Mouse (Mus musculus): ENCODE measurements around the gene Pabpc1l. TPM values are rescaled to one million over a fixed set of nuclear protein-coding genes. Genes with fewer than 3 reads are reported as not detected.

The Pabpc1l gene
- polyA plus RNA-seq, 1 experiment from 2014 or later, result 2.9 TPM

DNA sequence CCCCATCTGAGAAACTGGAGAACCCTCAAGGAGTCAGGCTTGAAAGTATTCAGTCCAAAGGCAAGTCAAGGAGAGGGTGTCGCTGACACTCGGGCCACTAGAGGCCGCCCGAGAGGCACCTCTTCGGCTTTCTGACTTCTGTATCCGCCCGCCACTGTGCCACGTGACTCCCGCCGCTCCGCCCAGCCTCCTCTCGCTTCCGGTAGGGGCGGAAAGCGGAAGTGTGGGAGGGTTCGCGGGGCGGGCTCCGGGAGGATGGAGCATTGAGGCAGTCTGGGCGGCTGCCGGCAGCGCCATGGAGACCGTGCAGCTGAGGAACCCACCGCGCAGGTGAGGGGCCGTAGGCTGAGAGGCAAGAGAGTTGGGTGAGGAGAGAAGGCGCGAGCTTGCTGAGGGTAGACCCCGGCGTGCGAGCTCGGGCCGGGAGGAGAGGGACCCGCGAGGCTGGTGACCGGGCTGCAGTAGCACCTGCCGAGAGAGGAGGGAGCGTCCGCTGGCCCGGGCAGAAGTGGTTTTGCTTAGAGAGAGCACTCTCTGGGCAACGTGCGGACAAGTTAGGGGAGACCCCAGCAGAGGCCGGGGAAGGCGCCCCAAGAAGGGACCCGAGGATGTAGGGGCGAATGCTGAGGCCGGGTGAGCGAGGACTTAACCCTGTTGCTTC lies 48.8 kb downstream of the Pabpc1l start:
- under 1% methylated on average over 48 of the region's 48 CpGs for WGBS
- H3K4me2 ChIP-seq (replicated peaks), result peak overlapping the region; percentile 85
- H3K9me3 ChIP-seq, result no peaks in the 10 kb centered on the region
- ATAC-seq (replicated peaks), result peak; percentile 86
- peak overlapping the region; percentile 72 for H3K4me3 ChIP-seq
- H3K4me1 ChIP-seq, result peaks cover 31% of the 10 kb centered on the region
- H3K36me3 ChIP-seq, result no peaks in the 10 kb centered on the region
- no peaks in the 10 kb centered on the region for H3K27me3 ChIP-seq
- H3K9ac ChIP-seq (replicated peaks), result peak overlapping the region; percentile 80
- H3K27ac ChIP-seq (replicated peaks), result peak overlapping the region; percentile 59

DNA sequence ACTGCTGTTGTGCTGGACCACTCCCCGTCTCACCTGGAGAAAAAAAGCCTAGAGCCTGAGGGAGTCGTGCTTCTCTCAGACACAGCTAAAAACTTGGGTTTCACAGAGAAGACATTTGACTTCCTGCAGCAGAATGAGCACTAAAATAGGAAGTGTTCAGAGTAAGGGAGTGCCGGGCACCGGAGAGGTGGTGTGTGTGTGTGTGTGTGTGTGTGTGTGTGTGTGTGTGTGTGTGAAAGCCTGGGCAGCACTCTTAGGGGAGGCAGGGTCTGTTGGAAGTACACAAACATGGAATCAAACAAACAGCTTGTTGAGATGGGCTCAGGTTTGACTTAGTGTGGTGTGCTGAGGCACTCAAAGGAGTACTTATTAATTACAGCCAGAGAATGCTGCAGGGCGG lies 49.8 kb downstream of the Pabpc1l start:
- H3K4me1 ChIP-seq, result peaks cover 21% of the 10 kb centered on the region
- H3K9me3 ChIP-seq, result no peaks in the 10 kb centered on the region
- WGBS, result 58% methylated on average over 5 of the region's 5 CpGs
- peak overlapping the region; percentile 80 for H3K9ac ChIP-seq (replicated peaks)
- H3K27ac ChIP-seq (replicated peaks), result no peak overlapping the region
- H3K4me3 ChIP-seq, result peak overlapping the region; percentile 72
- H3K4me2 ChIP-seq (replicated peaks), result peak overlapping the region; percentile 85
- peaks cover 8% of the 10 kb centered on the region for H3K36me3 ChIP-seq
- H3K27me3 ChIP-seq, result no peaks in the 10 kb centered on the region
- ATAC-seq (replicated peaks), result no peak

DNA sequence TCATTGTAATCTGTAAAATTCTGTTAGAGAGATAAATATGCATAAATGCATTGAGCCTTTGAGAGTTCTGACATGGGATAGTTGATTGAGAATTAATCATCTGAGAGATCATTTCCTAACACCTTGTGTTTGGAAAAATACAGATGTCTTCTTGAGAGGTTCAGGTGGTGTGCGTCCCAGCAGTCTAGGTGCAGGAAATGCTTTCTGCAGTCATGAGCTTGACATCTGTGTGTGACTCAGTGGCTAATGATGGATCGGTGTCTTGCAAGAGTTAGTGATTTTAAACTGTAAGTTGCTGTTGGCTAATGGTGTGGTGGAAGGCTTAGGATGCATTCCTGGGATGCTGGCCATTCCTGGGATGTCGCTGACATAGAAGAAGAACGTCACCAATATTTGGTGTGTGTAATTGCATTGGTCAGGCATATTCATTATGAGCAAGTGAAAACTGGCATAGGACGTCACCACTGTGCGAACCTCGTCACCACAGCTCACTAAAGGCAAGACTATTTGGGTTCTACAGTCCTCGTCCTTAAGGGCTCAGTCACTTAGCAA lies 51.7 kb downstream of the Pabpc1l start:
- no peaks in the 10 kb centered on the region for H3K9me3 ChIP-seq
- H3K27ac ChIP-seq (replicated peaks), result no peak overlapping the region
- H3K36me3 ChIP-seq, result peaks cover 26% of the 10 kb centered on the region
- H3K4me2 ChIP-seq (replicated peaks), result no peak overlapping the region
- no peak overlapping the region for H3K4me3 ChIP-seq
- WGBS, result 92% methylated on average over 8 of the region's 8 CpGs
- no peaks in the 10 kb centered on the region for H3K27me3 ChIP-seq
- H3K4me1 ChIP-seq, result peaks cover 16% of the 10 kb centered on the region
- no peak overlapping the region for H3K9ac ChIP-seq (replicated peaks)
- ATAC-seq (replicated peaks), result no peak

DNA sequence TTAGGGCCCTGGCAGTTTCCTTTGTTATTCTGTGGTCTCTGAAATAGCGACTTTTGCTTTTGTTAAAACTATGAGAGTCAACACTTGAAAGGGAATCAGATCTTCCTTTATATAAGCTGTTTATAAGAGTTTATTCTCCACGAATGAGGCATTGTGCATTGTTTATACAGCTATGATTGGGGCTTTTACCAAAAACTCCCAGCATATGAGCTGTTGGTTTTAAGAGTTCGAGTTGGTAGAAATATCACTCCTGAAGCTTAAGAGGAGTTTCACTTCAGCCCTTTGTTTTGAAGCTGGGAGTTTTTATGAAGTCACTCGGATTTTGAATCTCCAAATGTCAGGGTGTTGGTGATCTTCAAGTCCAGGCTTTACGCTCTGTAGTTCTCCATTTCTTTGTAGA lies 52.6 kb downstream of the Pabpc1l start:
- no peak for ATAC-seq (replicated peaks)
- peaks cover 35% of the 10 kb centered on the region for H3K36me3 ChIP-seq
- H3K4me1 ChIP-seq, result peaks cover 16% of the 10 kb centered on the region
- no peaks in the 10 kb centered on the region for H3K27me3 ChIP-seq
- no peak overlapping the region for H3K4me3 ChIP-seq
- H3K27ac ChIP-seq (replicated peaks), result no peak overlapping the region
- H3K9me3 ChIP-seq, result no peaks in the 10 kb centered on the region
- WGBS, result 91% methylated on average over 5 of the region's 5 CpGs
- no peak overlapping the region for H3K4me2 ChIP-seq (replicated peaks)
- H3K9ac ChIP-seq (replicated peaks), result no peak overlapping the region

DNA sequence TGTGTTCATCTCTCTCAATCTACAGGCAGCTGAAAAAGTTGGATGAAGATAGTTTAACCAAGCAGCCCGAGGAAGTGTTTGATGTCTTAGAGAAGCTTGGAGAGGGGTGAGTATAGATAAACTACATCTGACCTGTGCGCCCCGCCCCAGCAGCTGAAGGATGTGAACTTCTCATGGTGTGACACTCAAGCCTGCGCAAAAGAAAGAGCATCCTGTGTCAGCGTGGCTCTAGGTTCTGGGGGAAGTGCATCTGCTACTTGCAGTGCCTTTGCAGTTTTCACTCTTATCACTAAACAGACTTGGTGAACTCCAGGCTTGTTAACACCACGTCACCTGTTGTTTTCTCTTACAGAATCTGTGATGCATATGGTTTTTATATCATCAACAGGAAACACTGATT lies 54.2 kb downstream of the Pabpc1l start:
- H3K27me3 ChIP-seq, result no peaks in the 10 kb centered on the region
- no peaks in the 10 kb centered on the region for H3K9me3 ChIP-seq
- peaks cover 14% of the 10 kb centered on the region for H3K4me1 ChIP-seq
- no peak overlapping the region for H3K27ac ChIP-seq (replicated peaks)
- 95% methylated on average over 6 of the region's 6 CpGs for WGBS
- H3K4me3 ChIP-seq, result no peak overlapping the region
- no peak overlapping the region for H3K4me2 ChIP-seq (replicated peaks)
- ATAC-seq (replicated peaks), result no peak
- H3K9ac ChIP-seq (replicated peaks), result no peak overlapping the region
- H3K36me3 ChIP-seq, result peaks cover 50% of the 10 kb centered on the region

DNA sequence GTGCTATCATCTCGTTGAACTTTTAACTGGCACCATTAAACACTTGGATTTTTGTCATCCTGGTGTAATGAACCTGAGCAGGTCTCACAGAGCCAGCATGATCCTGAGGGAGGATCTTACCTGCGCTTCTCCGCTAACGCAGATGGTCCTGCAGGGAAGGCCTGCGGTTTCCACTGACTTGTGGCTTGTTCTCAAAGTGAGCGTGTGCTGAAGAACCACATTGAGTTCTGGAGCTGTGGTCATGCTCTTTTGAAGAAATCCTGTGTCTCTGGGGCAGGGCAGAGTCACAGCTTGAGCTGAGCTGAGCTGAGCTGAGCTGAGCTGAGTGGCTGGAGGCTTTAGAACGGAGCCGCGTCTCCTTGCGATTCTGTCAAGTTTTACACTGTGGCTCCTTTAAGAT lies 56.3 kb downstream of the Pabpc1l start:
- Histone ChIP-seq H3K4me3 (no peak overlapping the region), H3K4me2 (replicated peaks) (no peak overlapping the region), H3K9ac (replicated peaks) (no peak overlapping the region), H3K27ac (replicated peaks) (no peak overlapping the region), H3K27me3 (no peaks in the 10 kb centered on the region), H3K9me3 (no peaks in the 10 kb centered on the region), H3K36me3 (peaks cover 61% of the 10 kb centered on the region), H3K4me1 (no peaks in the 10 kb centered on the region)
- ATAC-seq (replicated peaks), result no peak
- WGBS, result 98% methylated on average over 10 of the region's 10 CpGs

DNA sequence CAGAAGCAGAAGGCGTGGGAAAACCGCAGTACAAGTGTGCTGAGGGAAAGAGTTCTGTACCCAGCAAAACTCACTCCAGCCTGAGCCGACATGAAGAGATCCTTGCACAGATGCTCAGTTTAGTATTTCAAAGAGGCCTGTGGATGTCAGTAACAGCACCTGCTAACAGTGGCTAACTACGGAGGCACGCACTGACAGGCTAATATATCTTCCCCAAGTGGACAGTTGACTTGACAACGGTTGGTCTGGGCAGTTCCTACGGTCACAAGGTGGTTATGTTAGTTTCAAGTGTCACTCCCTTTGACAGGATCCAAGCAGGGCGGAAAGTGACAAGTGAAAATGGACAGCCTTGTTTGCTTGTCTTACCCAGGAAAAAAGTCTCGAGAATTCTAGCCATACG lies 56.9 kb downstream of the Pabpc1l start:
- ATAC-seq (replicated peaks), result no peak
- H3K27me3 ChIP-seq, result no peaks in the 10 kb centered on the region
- no peak overlapping the region for H3K9ac ChIP-seq (replicated peaks)
- H3K4me1 ChIP-seq, result no peaks in the 10 kb centered on the region
- H3K27ac ChIP-seq (replicated peaks), result no peak overlapping the region
- 94% methylated on average over 10 of the region's 10 CpGs for WGBS
- no peak overlapping the region for H3K4me3 ChIP-seq
- no peaks in the 10 kb centered on the region for H3K9me3 ChIP-seq
- no peak overlapping the region for H3K4me2 ChIP-seq (replicated peaks)
- peaks cover 67% of the 10 kb centered on the region for H3K36me3 ChIP-seq

DNA sequence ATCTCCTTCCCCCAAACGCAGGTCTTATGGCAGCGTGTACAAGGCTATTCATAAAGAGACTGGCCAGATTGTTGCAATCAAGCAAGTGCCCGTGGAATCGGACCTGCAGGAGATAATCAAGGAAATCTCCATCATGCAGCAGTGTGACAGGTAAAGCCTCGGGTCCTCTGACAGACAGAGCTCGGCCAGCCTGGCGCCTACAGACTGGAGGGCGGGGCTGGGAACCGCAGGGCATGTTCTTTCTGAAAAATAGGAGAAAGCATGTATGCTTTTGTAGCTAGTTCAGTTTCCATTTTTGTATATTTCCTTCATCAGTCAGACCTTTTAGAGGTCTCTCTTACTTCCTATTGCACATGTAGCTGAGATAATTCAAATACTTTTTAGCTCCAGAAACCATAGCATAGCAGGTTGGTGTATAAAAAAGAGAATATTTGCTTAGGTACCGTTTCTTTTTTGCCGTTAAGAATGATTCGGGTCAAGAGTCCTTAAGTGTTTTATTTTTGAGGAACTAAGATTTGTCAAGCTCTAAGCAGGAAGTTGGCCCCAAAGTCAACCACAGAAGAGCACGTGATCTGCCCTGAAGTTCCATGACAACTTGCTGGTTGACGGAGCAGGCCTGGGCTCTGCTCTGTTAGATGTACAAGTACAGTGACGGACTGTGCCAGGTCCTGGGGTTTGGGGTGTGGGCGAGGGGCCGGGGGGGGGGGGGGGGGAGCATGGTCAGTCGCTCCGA lies 58.5 kb downstream of the Pabpc1l start:
- WGBS, result 90% methylated on average over 19 of the region's 19 CpGs
- Histone ChIP-seq H3K4me3 (no peak overlapping the region), H3K27me3 (no peaks in the 10 kb centered on the region), H3K9me3 (no peaks in the 10 kb centered on the region), H3K36me3 (peaks cover 77% of the 10 kb centered on the region), H3K4me2 (replicated peaks) (no peak overlapping the region), H3K27ac (replicated peaks) (no peak overlapping the region), H3K4me1 (no peaks in the 10 kb centered on the region), H3K9ac (replicated peaks) (no peak overlapping the region)
- no peak for ATAC-seq (replicated peaks)

DNA sequence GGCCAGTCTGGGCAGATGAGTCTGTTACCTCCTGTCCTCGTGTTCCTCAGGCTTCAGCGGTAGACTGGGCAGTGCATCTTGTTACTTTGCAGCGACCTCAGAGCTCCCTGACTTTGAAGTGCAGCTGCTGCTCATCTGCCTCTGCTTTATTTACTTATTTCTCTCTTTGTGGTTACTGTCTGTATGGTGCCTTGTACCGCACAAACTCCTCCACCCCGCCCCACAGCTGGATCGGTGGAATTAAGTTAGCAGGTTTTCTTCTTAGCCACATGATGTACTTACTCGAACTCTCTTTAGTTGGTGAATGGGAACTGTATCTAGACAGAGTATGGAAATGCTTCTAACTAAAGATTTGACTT lies 59.1 kb downstream of the Pabpc1l start:
- peaks cover 81% of the 10 kb centered on the region for H3K36me3 ChIP-seq
- ATAC-seq (replicated peaks), result no peak

DNA sequence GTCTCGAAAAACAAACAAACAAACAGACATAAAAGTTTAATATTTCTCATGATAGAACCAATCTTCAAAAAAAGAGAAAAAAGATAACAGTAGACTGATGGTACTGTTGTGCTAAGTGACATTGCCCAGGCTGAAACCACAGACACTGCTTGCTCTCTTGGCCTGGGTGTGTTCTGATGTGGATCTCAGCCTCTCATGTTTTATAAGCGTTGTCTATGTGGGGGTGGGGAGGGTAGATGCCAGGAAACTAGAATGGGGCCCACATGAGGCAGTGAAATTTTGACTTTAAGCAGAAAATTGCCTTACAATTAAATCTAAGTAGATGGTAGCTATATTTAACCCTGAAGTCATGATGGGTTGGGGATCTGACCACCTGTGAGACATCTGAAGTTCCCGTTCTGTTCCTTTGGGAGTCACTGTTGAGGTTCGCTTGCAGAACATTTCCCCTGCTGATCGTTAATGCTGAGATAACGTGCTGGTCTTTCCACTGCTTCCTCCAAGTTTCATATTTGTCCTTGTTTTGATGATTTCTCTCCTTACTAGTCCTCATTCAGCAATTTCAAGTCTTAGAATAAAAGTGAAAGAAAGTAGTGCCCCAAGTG lies 62.3 kb downstream of the Pabpc1l start:
- ATAC-seq (replicated peaks), result no peak
- WGBS, result 93% methylated on average over 6 of the region's 6 CpGs

More for the DNA sequence above, 59.1 kb downstream of the Pabpc1l start:
- H3K9ac ChIP-seq (replicated peaks), result no peak overlapping the region
- H3K4me2 ChIP-seq (replicated peaks), result no peak overlapping the region
- no peaks in the 10 kb centered on the region for H3K9me3 ChIP-seq
- no peak overlapping the region for H3K27ac ChIP-seq (replicated peaks)
- no peaks in the 10 kb centered on the region for H3K27me3 ChIP-seq
- 94% methylated on average over 7 of the region's 7 CpGs for WGBS
- no peaks in the 10 kb centered on the region for H3K4me1 ChIP-seq
- no peak overlapping the region for H3K4me3 ChIP-seq

DNA sequence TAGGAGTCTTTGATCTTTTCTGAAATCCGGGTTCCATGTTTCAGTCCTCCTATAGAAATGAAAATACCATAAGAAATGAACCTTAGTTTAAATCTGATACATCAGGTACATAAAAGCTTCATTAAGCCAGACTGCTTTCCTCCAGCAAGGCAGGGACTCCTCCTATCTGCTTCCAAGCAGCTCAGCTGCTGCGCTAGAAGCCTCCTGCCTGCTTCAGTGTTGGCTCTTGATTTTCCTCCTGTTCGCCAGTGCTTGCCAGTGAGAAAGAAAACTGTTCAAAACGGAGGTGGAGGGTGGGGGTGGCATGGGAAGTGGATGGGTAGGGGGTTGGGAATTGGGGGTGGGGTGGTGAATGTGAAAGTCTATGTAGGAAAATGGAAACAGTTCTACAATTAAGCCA lies 64.3 kb downstream of the Pabpc1l start:
- H3K27me3 ChIP-seq, result no peaks in the 10 kb centered on the region
- no peak overlapping the region for H3K4me2 ChIP-seq (replicated peaks)
- no peaks in the 10 kb centered on the region for H3K4me1 ChIP-seq
- H3K4me3 ChIP-seq, result no peak overlapping the region
- no peak overlapping the region for H3K27ac ChIP-seq (replicated peaks)
- H3K36me3 ChIP-seq, result peaks cover 34% of the 10 kb centered on the region
- H3K9me3 ChIP-seq, result no peaks in the 10 kb centered on the region
- no peak for ATAC-seq (replicated peaks)
- H3K9ac ChIP-seq (replicated peaks), result no peak overlapping the region
- 74% methylated on average over 4 of the region's 4 CpGs for WGBS

More for the DNA sequence above, 62.3 kb downstream of the Pabpc1l start:
- Histone ChIP-seq H3K9ac (replicated peaks) (no peak overlapping the region), H3K4me2 (replicated peaks) (no peak overlapping the region), H3K27me3 (no peaks in the 10 kb centered on the region), H3K9me3 (no peaks in the 10 kb centered on the region), H3K4me3 (no peak overlapping the region), H3K4me1 (no peaks in the 10 kb centered on the region), H3K36me3 (peaks cover 52% of the 10 kb centered on the region), H3K27ac (replicated peaks) (no peak overlapping the region)

DNA sequence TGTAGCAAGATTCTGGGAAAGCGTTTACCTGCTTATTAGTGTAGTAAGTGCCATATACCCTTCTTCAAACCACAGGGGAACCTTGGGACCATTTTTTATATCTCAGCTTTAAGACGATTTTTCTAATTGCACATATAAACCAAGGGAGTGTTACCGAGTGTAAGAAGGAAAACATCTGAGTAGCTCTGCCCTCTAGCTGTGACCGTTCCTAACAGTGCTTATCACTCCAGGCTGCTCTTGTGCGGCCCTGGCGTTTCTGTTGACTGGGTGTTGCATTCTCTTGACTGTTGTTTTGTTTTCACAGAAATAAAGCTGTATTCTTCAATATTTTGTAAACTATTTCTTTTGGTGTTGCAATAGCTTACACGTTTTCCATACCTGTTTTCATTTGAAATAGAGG lies 68.9 kb downstream of the Pabpc1l start:
- Histone ChIP-seq H3K9ac (replicated peaks) (no peak overlapping the region), H3K4me2 (replicated peaks) (no peak overlapping the region), H3K4me1 (no peaks in the 10 kb centered on the region), H3K4me3 (no peak overlapping the region), H3K36me3 (peaks cover 21% of the 10 kb centered on the region), H3K27ac (replicated peaks) (no peak overlapping the region), H3K9me3 (no peaks in the 10 kb centered on the region), H3K27me3 (no peaks in the 10 kb centered on the region)
- no peak for ATAC-seq (replicated peaks)
- WGBS, result 86% methylated on average over 7 of the region's 7 CpGs
